Mouse (Mus musculus) heart, embryonic 12.5 days (tissue): ENCODE results near the gene Rtn1. TPM values are rescaled to one million over a fixed set of nuclear protein-coding genes. Genes with fewer than 3 reads are reported as not detected.
A peak's percentile ranks its signal among the peaks of the same experiment; 100 is the strongest.

Source experiments
- ATAC-seq: fragments of 200-750 bp; cut with Nextera tagmentation; 2 replicates; pipeline ENCODE4 v1.8.0; 2017; ENCODE audit warnings: moderate TSS enrichment, moderate library complexity; ENCODE audit not compliant: insufficient number of reproducible peaks, low FRiP score
- H3K27ac ChIP-seq: fragments of 300-500 bp; sonication (generic); 2 replicates; pipeline ENCODE4 v1.5.1; 2016; ENCODE audit warnings: mild to moderate bottlenecking, moderate library complexity; ENCODE audit not compliant: poor library complexity, severe bottlenecking
- H3K27me3 ChIP-seq: fragments of 300-500 bp; sonication (generic); replicated peaks from 2 replicates; pipeline ENCODE4 v1.6.1; 2016; ENCODE audit warnings: mild to moderate bottlenecking, moderate library complexity
- H3K36me3 ChIP-seq: fragments of 300-500 bp; sonication (generic); 2 replicates; pipeline ENCODE4 v1.6.1; 2016; ENCODE audit warnings: mild to moderate bottlenecking, moderate library complexity
- H3K4me1 ChIP-seq: fragments of 300-500 bp; sonication (generic); replicated peaks from 2 replicates; pipeline ENCODE4 v1.6.1; 2016; ENCODE audit warnings: mild to moderate bottlenecking
- H3K4me2 ChIP-seq: fragments of 300-500 bp; sonication (generic); 2 replicates; pipeline ENCODE4 v1.6.1; 2016; ENCODE audit warnings: mild to moderate bottlenecking, moderate library complexity
- H3K4me3 ChIP-seq: fragments of 300-500 bp; sonication (generic); 2 replicates; pipeline ENCODE4 v1.5.1; 2016; ENCODE audit warnings: mild to moderate bottlenecking
- H3K9ac ChIP-seq: fragments of 300-500 bp; sonication (generic); 2 replicates; pipeline ENCODE4 v1.6.1; 2016; ENCODE audit warnings: mild to moderate bottlenecking, moderate library complexity
- H3K9me3 ChIP-seq: fragments of 300-500 bp; sonication (generic); replicated peaks from 2 replicates; pipeline ENCODE4 v1.6.1; 2016; ENCODE audit warnings: mild to moderate bottlenecking, moderate library complexity
- WGBS: fragments of 180-500 bp; shearing (Covaris S2); methylation state at CpG from one replicate; pipeline ENCODE4 v1.1.7; 2016; 5-methylcytosine and 5-hydroxymethylcytosine counted together
- polyA plus RNA-seq: library from polyadenylated mRNA; unstranded; fragments of >200 nt; fragmentation: Nextera tagmentation; extraction: Ambion mirVana; gene quantifications from 2 replicates; pipeline ENCODE4 v1.2.1, GENCODE M21; 2016

The Rtn1 gene
- polyA plus RNA-seq, 1 experiment from 2014 or later: 18.4 TPM

DNA sequence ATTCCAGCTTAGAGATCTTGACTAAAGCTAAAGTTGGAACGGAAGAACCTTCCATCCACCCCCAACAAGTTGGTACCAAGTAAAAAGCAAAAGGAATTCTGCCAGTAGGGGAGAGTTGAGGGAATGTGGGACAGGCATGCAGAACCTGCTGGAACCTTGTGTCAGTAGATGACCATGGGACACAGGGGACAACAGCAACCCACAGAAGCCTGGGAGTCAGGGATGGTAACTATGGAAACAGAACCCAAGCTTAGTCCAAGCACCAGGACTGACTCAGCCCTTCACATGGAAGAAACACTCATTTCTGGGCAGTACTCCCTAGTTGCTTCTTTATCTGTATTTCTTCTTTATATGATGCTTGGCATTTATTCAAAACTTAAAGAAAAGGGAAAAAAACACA, 54.6 kb downstream of the Rtn1 start:
- H3K9me3 ChIP-seq: no peaks in the 10 kb centered on the region
- H3K36me3 ChIP-seq: no peaks in the 10 kb centered on the region
- H3K27me3 ChIP-seq: 0 out of 2 replicates have a peak, but pooled peaks cover 4% of the 10 kb centered on the region
- no peak for ATAC-seq
- H3K27ac ChIP-seq: no peak overlapping the region
- H3K4me3 ChIP-seq: no peak overlapping the region
- H3K4me2 ChIP-seq: no peak overlapping the region
- 82% methylated on average over 1 of the region's 1 CpGs for WGBS
- no peak overlapping the region for H3K9ac ChIP-seq
- H3K4me1 ChIP-seq: no peaks in the 10 kb centered on the region

DNA sequence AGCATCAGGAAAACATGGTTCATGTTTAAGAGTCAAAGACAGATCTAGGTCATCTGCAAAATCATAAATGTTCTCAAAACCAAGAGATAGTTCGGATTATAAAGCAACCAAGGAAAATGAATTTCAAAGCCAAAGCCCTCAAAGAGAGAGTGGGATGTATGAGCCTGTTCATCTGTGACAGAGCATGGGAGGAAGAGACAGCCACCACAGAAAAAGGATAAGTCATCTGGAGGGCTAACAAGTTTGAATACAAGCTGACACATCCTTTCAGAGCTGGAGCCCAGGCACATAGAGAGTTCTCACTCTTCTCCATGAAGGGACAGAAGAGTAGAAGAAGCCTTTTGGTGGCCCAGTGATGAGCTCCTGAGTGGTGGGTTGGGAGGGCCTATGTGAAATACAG, 55.3 kb downstream of the Rtn1 start:
- Histone ChIP-seq H3K4me3 (no peak overlapping the region), H3K27ac (no peak overlapping the region), H3K4me1 (no peaks in the 10 kb centered on the region), H3K36me3 (no peaks in the 10 kb centered on the region), H3K4me2 (no peak overlapping the region), H3K9me3 (no peaks in the 10 kb centered on the region), H3K9ac (no peak overlapping the region), H3K27me3 (0 out of 2 replicates have a peak, but pooled peaks cover 4% of the 10 kb centered on the region)
- no peak for ATAC-seq
- 67% methylated on average over 1 of the region's 1 CpGs for WGBS

GRCm38 (mm10) chr12:72348508-72348907, 60.3 kb downstream of the Rtn1 start:
- Histone ChIP-seq H3K27me3 (no peaks in the 10 kb centered on the region), H3K4me1 (peaks cover 4% of the 10 kb centered on the region; the same call in 1 of the 2 replicates), H3K9ac (no peak overlapping the region), H3K4me2 (no peak overlapping the region), H3K36me3 (no peaks in the 10 kb centered on the region), H3K4me3 (no peak overlapping the region), H3K27ac (no peak overlapping the region), H3K9me3 (no peaks in the 10 kb centered on the region)
- ATAC-seq: no peak
- 80% methylated on average over 8 of the region's 8 CpGs for WGBS

DNA sequence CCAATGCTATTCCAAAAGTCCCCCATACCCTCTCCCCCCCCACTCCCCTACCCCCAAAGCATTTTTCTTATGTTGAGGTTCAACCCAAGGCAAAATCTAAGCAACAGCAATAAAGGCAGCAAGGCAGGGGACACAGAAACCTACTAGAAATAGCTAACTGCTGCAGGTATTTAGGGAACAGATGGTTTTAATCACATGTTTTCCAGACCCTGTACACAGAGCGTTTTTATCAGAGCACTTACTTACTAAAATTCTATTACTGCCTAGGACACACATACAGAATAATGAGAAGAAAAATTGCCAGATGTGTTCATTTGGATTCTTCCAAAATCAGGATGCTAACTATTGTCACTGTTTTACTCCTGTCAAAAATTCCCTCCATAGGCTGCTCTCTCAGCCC, 61.7 kb downstream of the Rtn1 start:
- H3K4me3 ChIP-seq: no peak overlapping the region
- H3K4me2 ChIP-seq: no peak overlapping the region
- no peaks in the 10 kb centered on the region for H3K9me3 ChIP-seq
- no peaks in the 10 kb centered on the region for H3K27me3 ChIP-seq
- ATAC-seq: no peak
- H3K4me1 ChIP-seq: peaks cover 5% of the 10 kb centered on the region; the same call in 1 of the 2 replicates
- no peaks in the 10 kb centered on the region for H3K36me3 ChIP-seq
- 61% methylated on average over 1 of the region's 1 CpGs for WGBS
- no peak overlapping the region for H3K9ac ChIP-seq
- H3K27ac ChIP-seq: no peak overlapping the region

- Histone ChIP-seq H3K4me1 (peaks cover 5% of the 10 kb centered on the region; the same call in 1 of the 2 replicates), H3K36me3 (no peaks in the 10 kb centered on the region), H3K27ac (no peak overlapping the region), H3K27me3 (no peaks in the 10 kb centered on the region), H3K9ac (no peak overlapping the region), H3K9me3 (no peaks in the 10 kb centered on the region), H3K4me2 (no peak overlapping the region), H3K4me3 (no peak overlapping the region)
- 8% methylated on average over 2 of the region's 2 CpGs for WGBS
- ATAC-seq: peak; percentile 36; the same call in 1 of the 2 replicates
Observed at GRCm38 (mm10) chr12:72343639-72344038, 65.2 kb downstream of the Rtn1 start.

DNA sequence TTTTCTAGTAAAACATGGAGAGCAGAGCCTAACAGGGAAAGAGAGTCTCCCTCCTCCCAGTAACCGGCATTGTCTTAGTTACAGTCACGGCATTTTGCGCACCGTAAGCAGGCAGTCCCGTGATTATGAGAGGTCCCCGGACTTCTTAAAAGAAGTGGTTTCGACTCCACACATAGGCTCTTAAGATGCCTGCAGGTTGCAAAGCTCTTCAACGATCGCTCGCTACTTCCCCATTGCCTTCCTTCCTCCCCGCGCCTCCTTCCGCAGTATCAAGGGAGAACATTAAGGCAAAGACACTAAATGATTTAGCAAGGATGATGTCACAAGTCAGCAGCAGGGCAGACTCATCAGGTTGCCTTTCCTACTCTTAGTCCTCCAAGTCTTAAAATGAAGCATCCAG, 72.8 kb downstream of the Rtn1 start:
- Histone ChIP-seq H3K27ac (no peak overlapping the region), H3K4me3 (no peak overlapping the region), H3K4me1 (no peaks in the 10 kb centered on the region), H3K9ac (no peak overlapping the region), H3K36me3 (no peaks in the 10 kb centered on the region), H3K9me3 (0 out of 2 replicates have a peak, but pooled peaks cover 3% of the 10 kb centered on the region), H3K4me2 (no peak overlapping the region), H3K27me3 (no peaks in the 10 kb centered on the region)
- no peak for ATAC-seq
- WGBS: 91% methylated on average over 13 of the region's 13 CpGs

DNA sequence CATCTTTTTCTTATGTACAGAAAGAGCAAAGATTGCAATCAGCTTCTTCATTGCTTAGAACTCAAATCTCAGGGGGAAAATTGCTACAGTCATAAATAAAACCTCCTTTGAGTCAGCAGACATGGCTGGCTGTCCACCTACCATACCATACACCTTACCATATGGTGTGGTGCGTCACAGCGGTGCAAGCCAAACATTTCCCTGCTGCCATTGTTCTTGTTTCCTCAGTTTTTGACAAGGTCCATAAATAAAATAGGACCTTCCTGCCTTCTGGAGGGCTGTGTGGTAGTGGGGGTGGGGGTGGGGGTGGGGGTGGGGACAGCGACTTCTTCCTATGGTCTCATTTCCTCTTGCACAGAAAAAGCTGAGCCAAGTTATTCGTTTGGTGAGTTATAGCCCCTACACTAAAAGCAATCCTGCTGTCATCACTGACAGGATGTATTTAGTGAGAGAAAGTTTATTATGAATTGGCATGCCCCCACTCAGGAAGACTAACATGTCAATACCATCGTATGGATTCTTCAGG, 76.3 kb downstream of the Rtn1 start:
- Histone ChIP-seq H3K9me3 (0 out of 2 replicates have a peak, but pooled peaks cover 3% of the 10 kb centered on the region), H3K4me1 (no peaks in the 10 kb centered on the region), H3K36me3 (no peaks in the 10 kb centered on the region), H3K9ac (no peak overlapping the region), H3K27me3 (no peaks in the 10 kb centered on the region), H3K4me2 (no peak overlapping the region), H3K27ac (no peak overlapping the region), H3K4me3 (no peak overlapping the region)
- no peak for ATAC-seq
- 70% methylated on average over 5 of the region's 5 CpGs for WGBS

DNA sequence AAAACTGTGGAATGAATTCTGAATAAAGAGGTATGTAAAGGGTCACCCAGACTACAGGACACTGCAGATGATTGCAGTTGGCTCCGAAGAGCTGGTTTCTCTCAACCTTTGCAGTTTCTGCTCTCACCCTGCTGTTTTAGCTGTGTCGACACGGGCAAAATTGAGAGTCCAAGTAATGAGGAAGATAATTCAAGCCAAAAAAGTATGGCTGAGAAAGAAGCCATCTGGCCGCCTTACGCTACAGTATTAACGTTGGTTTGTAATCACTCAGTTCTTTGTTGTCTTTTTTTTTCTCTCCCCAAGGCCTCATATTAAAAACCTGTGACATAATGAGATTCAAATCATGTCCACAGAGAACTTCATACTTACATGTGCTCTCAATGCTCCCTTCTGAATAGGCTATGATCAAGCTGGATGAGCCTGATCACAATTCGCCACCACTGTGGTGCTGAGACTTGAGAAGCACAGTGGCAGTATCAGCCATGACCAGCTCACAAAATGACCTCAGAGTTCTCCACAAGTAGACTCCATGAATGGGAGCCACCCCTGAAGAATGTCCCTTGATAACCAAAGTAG, 76.9 kb downstream of the Rtn1 start:
- 0 out of 2 replicates have a peak, but pooled peaks cover 3% of the 10 kb centered on the region for H3K9me3 ChIP-seq
- H3K4me2 ChIP-seq: no peak overlapping the region
- H3K4me3 ChIP-seq: no peak overlapping the region
- no peaks in the 10 kb centered on the region for H3K27me3 ChIP-seq
- H3K9ac ChIP-seq: no peak overlapping the region
- no peak for ATAC-seq
- H3K4me1 ChIP-seq: no peaks in the 10 kb centered on the region
- H3K27ac ChIP-seq: no peak overlapping the region
- WGBS: 86% methylated on average over 7 of the region's 7 CpGs
- no peaks in the 10 kb centered on the region for H3K36me3 ChIP-seq

- Histone ChIP-seq H3K27me3 (no peaks in the 10 kb centered on the region), H3K36me3 (no peaks in the 10 kb centered on the region), H3K27ac (no peak overlapping the region), H3K9me3 (no peaks in the 10 kb centered on the region), H3K4me3 (no peak overlapping the region), H3K9ac (no peak overlapping the region), H3K4me1 (peaks cover 4% of the 10 kb centered on the region; the same call in 1 of the 2 replicates), H3K4me2 (no peak overlapping the region)
- ATAC-seq: no peak
Observed at GRCm38 (mm10) chr12:72326087-72326486, 82.8 kb downstream of the Rtn1 start.

DNA sequence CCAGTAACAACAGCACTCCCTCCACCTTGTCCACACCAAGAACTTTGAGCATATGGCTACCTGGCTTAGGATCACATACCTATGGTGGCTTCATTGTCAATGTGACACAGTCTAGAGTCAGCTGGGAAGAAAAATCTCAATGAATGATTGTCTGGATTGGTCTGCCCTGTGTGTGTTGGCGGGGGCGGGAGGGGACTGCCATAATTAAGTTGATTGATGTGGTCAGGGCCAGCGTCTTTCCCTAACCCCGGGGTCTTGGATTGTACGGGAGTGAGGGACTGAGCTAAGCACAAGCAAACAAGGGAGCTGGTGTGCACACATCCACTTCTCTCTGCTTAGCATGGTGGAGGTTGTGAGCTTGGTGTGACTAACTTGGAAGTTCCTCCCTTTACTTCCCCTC, 83.8 kb downstream of the Rtn1 start:
- no peak overlapping the region for H3K9ac ChIP-seq
- no peaks in the 10 kb centered on the region for H3K9me3 ChIP-seq
- no peaks in the 10 kb centered on the region for H3K36me3 ChIP-seq
- H3K4me3 ChIP-seq: no peak overlapping the region
- no peak for ATAC-seq
- peaks cover 4% of the 10 kb centered on the region; the same call in 1 of the 2 replicates for H3K4me1 ChIP-seq
- no peaks in the 10 kb centered on the region for H3K27me3 ChIP-seq
- no peak overlapping the region for H3K27ac ChIP-seq
- H3K4me2 ChIP-seq: no peak overlapping the region
- 60% methylated on average over 5 of the region's 5 CpGs for WGBS

GRCm38 (mm10) chr12:72324210-72324871, 84.5 kb downstream of the Rtn1 start:
- Histone ChIP-seq H3K9me3 (no peaks in the 10 kb centered on the region), H3K4me1 (peaks cover 4% of the 10 kb centered on the region; the same call in 1 of the 2 replicates), H3K9ac (no peak overlapping the region), H3K4me3 (no peak overlapping the region), H3K36me3 (no peaks in the 10 kb centered on the region), H3K27me3 (no peaks in the 10 kb centered on the region), H3K27ac (no peak overlapping the region), H3K4me2 (no peak overlapping the region)
- WGBS: 63% methylated on average over 10 of the region's 10 CpGs
- ATAC-seq: no peak
